Mouse (Mus musculus) intestine, postnatal 0 days (tissue): ENCODE measurements around the gene Rrm1. TPM values are rescaled to one million over a fixed set of nuclear protein-coding genes. Genes with fewer than 3 reads are reported as not detected.

Experiments
- ATAC-seq: fragments of 200-750 bp; cut with Nextera tagmentation; 2 replicates; pipeline ENCODE4 v1.8.0; 2017; ENCODE audit warnings: mild to moderate bottlenecking, moderate TSS enrichment, moderate library complexity
- H3K27ac ChIP-seq: fragments of 300-500 bp; sonication (generic); 2 replicates; pipeline ENCODE4 v1.5.1; 2014; ENCODE audit warnings: mild to moderate bottlenecking, low read depth, low read length, moderate library complexity
- H3K27me3 ChIP-seq: fragments of 300-500 bp; sonication (generic); replicated peaks from 2 replicates; pipeline ENCODE4 v1.6.1; 2014; ENCODE audit warnings: low read length, mixed read lengths; ENCODE audit not compliant: control insufficient read depth, insufficient read depth
- H3K36me3 ChIP-seq: fragments of 300-500 bp; sonication (generic); 2 replicates; pipeline ENCODE4 v1.6.1; 2014; ENCODE audit warnings: mild to moderate bottlenecking, moderate library complexity; ENCODE audit not compliant: control insufficient read depth, insufficient read depth
- H3K4me1 ChIP-seq: fragments of 300-500 bp; sonication (generic); replicated peaks from 2 replicates; pipeline ENCODE4 v1.6.1; 2014; ENCODE audit warnings: antibody characterized with exemption, low read length, mixed read lengths; ENCODE audit not compliant: control insufficient read depth, insufficient read depth
- H3K4me2 ChIP-seq: fragments of 300-500 bp; sonication (generic); replicated peaks from 2 replicates; pipeline ENCODE4 v1.6.1; 2014; ENCODE audit warnings: low read depth, mild to moderate bottlenecking, moderate library complexity
- H3K4me3 ChIP-seq: fragments of 300-500 bp; sonication (generic); 2 replicates; pipeline ENCODE4 v1.5.1; 2014; ENCODE audit warnings: low read depth, low read length
- H3K9ac ChIP-seq: fragments of 300-500 bp; sonication (generic); 2 replicates; pipeline ENCODE4 v1.6.1; 2014; ENCODE audit warnings: mild to moderate bottlenecking, low read depth, low read length
- H3K9me3 ChIP-seq: fragments of 300-500 bp; sonication (generic); 2 replicates; pipeline ENCODE4 v1.6.1; 2016; ENCODE audit warnings: mixed run types; ENCODE audit not compliant: control insufficient read depth
- CTCF ChIP-seq: sonication (generic); IDR thresholded peaks from 2 replicates; pipeline ENCODE4 v1.5.1; 2016; ENCODE audit warnings: low read depth, mild to moderate bottlenecking, control low read depth, antibody characterized with exemption, moderate library complexity
- WGBS: fragments of 180-500 bp; shearing (Covaris S2); extraction: QIAGEN DNeasy Blood & Tissue Kit; methylation state at CpG from one replicate; pipeline ENCODE4 v1.1.7; 2014; 5-methylcytosine and 5-hydroxymethylcytosine counted together
- polyA plus RNA-seq: library from polyadenylated mRNA; unstranded; fragments of >200 nt; fragmentation: Nextera tagmentation; extraction: Ambion mirVana; gene quantifications from 2 replicates; pipeline ENCODE4 v1.2.1, GENCODE M21; 2015

The Rrm1 gene
- polyA plus RNA-seq, 1 experiment from 2014 or later, result 23.4 TPM

- Histone ChIP-seq H3K27me3 (no peaks in the 10 kb centered on the region), H3K9ac (no peak overlapping the region)
Observed at GRCm38 (mm10) chr7:102467566-102467965, 26.1 kb downstream of the Rrm1 start.

DNA sequence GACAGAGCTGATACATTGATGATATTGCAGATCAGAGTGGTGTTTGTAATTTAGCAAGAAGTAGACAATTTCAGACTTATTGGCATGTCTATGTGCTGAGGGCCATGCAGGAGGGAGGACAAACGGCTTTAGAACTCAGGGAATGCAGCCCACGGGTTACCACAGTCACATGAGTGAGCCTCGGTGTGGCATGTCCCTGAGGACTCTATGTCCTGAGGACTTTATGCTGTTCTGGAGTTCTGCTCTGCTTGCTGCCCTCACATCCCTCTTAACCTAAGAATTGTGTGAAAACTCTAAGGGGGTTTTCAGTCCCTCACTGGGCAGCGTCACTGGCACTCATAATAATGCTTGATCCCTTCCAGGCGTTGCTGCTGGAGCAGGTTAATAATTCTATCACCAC lies 31.2 kb downstream of the Rrm1 start:
- H3K4me1 ChIP-seq, result no peaks in the 10 kb centered on the region
- no peak overlapping the region for H3K4me2 ChIP-seq
- no peak for TF ChIP-seq CTCF
- no peak overlapping the region for H3K4me3 ChIP-seq
- H3K36me3 ChIP-seq, result peaks cover 20% of the 10 kb centered on the region
- no peak for ATAC-seq
- no peaks in the 10 kb centered on the region for H3K9me3 ChIP-seq
- H3K9ac ChIP-seq, result no peak overlapping the region
- H3K27ac ChIP-seq, result no peak overlapping the region
- 44% methylated on average over 5 of the region's 5 CpGs for WGBS
- H3K27me3 ChIP-seq, result no peaks in the 10 kb centered on the region

More at GRCm38 (mm10) chr7:102467566-102467965, 26.1 kb downstream of the Rrm1 start:
- 91% methylated on average over 8 of the region's 8 CpGs for WGBS
- Histone ChIP-seq H3K4me3 (no peak overlapping the region), H3K9me3 (no peaks in the 10 kb centered on the region), H3K4me1 (no peaks in the 10 kb centered on the region), H3K27ac (no peak overlapping the region), H3K4me2 (no peak overlapping the region), H3K36me3 (peaks cover 59% of the 10 kb centered on the region)
- no peak for ATAC-seq
- no peak for TF ChIP-seq CTCF

GRCm38 (mm10) chr7:102476601-102477000 lies 35.1 kb downstream of the Rrm1 start:
- Histone ChIP-seq H3K4me3 (no peak overlapping the region), H3K4me1 (no peaks in the 10 kb centered on the region), H3K4me2 (no peak overlapping the region), H3K9ac (no peak overlapping the region), H3K9me3 (no peaks in the 10 kb centered on the region), H3K27ac (no peak overlapping the region), H3K36me3 (no peaks in the 10 kb centered on the region), H3K27me3 (no peaks in the 10 kb centered on the region)
- no peak for ATAC-seq
- TF ChIP-seq CTCF, result no peak
- WGBS, result 92% methylated on average over 5 of the region's 5 CpGs

DNA sequence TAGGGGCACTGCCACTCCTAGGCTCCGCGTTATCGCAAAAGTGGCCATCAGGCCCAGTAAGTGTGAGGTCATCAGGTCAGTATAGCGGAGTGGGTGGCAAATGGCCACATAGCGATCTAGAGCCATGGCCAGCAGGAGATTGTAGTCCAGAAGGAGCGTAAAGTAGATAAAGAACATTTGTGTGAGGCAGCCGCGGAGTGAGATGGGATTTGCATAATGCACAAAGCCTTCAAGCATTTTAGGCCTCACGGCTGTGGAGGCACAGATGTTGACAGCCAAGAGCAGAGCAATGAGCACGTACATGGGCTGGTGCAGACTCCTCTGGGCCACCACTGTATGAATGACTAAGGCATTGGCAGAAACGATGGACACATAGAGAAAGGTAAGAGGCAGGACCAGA lies 35.9 kb downstream of the Rrm1 start:
- no peak for ATAC-seq

DNA sequence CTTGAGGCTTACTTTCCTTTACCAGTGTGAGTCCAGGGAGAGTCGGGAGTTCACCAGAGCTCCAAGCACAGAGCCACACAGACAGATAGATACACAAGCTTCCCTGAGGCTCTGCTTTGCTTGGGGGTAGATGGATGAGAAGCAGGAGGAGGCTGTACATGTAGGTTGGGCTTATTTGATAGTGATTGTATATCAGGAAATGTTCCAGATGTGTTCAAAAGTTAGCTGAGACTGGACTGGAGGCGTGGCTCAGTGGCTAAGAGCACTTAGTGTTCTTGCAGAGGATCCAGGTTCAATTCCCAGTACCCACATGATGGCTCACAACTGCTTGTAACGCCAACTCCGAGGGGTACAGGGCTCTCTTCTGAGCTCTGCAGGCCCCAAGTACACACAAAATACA lies 36.9 kb downstream of the Rrm1 start:
- no peaks in the 10 kb centered on the region for H3K27me3 ChIP-seq
- 84% methylated on average over 4 of the region's 4 CpGs for WGBS
- no peak overlapping the region for H3K4me2 ChIP-seq
- H3K36me3 ChIP-seq, result no peaks in the 10 kb centered on the region
- no peak overlapping the region for H3K4me3 ChIP-seq
- no peaks in the 10 kb centered on the region for H3K9me3 ChIP-seq
- no peak overlapping the region for H3K27ac ChIP-seq
- TF ChIP-seq CTCF, result no peak
- no peak for ATAC-seq
- no peak overlapping the region for H3K9ac ChIP-seq
- H3K4me1 ChIP-seq, result no peaks in the 10 kb centered on the region

More for the DNA sequence above, 35.9 kb downstream of the Rrm1 start:
- Histone ChIP-seq H3K9me3 (no peaks in the 10 kb centered on the region), H3K27me3 (no peaks in the 10 kb centered on the region), H3K4me2 (no peak overlapping the region), H3K4me1 (no peaks in the 10 kb centered on the region), H3K27ac (no peak overlapping the region), H3K9ac (no peak overlapping the region), H3K4me3 (no peak overlapping the region), H3K36me3 (no peaks in the 10 kb centered on the region)
- TF ChIP-seq CTCF, result 0 out of 2 replicates have a peak, but pooled peaks have one; percentile 19
- WGBS, result 84% methylated on average over 11 of the region's 11 CpGs

- Histone ChIP-seq H3K9me3 (no peaks in the 10 kb centered on the region), H3K9ac (no peak overlapping the region), H3K36me3 (no peaks in the 10 kb centered on the region), H3K4me1 (no peaks in the 10 kb centered on the region), H3K4me3 (no peak overlapping the region), H3K4me2 (no peak overlapping the region), H3K27ac (no peak overlapping the region), H3K27me3 (no peaks in the 10 kb centered on the region)
- TF ChIP-seq CTCF, result no peak
- 0 out of 2 replicates have a peak, but pooled peaks have one; percentile 19 for ATAC-seq
- WGBS, result 58% methylated on average over 3 of the region's 3 CpGs
Observed at GRCm38 (mm10) chr7:102478926-102479325, 37.4 kb downstream of the Rrm1 start.

GRCm38 (mm10) chr7:102479368-102480078 lies 38.0 kb downstream of the Rrm1 start:
- WGBS, result 52% methylated on average over 5 of the region's 5 CpGs
- peak; percentile 51; the same call in 1 of the 2 replicates for ATAC-seq
- no peaks in the 10 kb centered on the region for H3K4me1 ChIP-seq
- H3K4me2 ChIP-seq, result no peak overlapping the region
- H3K36me3 ChIP-seq, result no peaks in the 10 kb centered on the region
- no peak overlapping the region for H3K4me3 ChIP-seq
- H3K9me3 ChIP-seq, result no peaks in the 10 kb centered on the region
- no peak overlapping the region for H3K9ac ChIP-seq
- TF ChIP-seq CTCF, result no peak
- no peaks in the 10 kb centered on the region for H3K27me3 ChIP-seq
- H3K27ac ChIP-seq, result no peak overlapping the region
